ENCODE assay signal across 25 mouse cellular contexts in the genomic region with DNA sequence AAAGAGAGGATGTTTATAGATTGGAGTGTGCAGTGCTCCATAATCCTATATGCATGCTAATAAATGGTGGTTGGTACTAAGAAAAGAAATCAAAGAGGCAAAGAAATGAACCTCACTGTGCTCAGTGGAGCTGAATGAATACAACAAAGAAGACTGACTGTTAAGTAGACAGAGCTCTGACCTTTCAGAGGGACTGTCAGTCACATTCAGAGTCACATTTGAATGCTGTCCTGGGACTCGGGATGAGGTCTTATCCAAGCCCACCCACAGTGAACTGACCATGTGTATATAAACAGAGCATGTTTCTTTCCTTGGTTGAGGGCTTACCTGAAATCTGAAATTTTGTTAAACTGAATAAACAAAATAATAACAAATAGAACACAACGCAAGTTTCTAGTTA.
DNase-seq lines count a peak whose midpoint lies in the region; ATAC-seq lines count a peak whose summit lies in the region.
"Had no signal": no experiment of that assay in that cellular context is flagged by ENCODE, and none has a peak within 500 bp of the region (broad histone marks: within the 10 kb centered on the region; RNA-seq: fewer than 3 reads in every experiment).

No protein-coding gene starts in this region.

- H3K9me3 ChIP-seq in hindbrain, embryonic 11.5 days (ENCODE audit: control insufficient read depth, low read length), result no peaks in the 10 kb centered on the region
- H3K9me3 ChIP-seq in hindbrain, embryonic 14.5 days (ENCODE audit: control insufficient read depth, low read length), result no peaks in the 10 kb centered on the region
- H3K9me3 ChIP-seq in hindbrain, embryonic 12.5 days (replicated peaks), result no peaks in the 10 kb centered on the region
- no peaks in the 10 kb centered on the region for H3K9me3 ChIP-seq in midbrain, embryonic 12.5 days
- H3K9me3 ChIP-seq: heart, embryonic 12.5 days; hindbrain, embryonic 15.5 days; limb, embryonic 10.5 days; liver, embryonic 15.5 days; lung, embryonic 15.5 days had no signal

- H3K4me2 ChIP-seq in hindbrain, embryonic 11.5 days (replicated peaks; ENCODE audit: low read depth, low read length), result no peak overlapping the region
- H3K4me2 ChIP-seq in hindbrain, embryonic 14.5 days (replicated peaks), result no peak overlapping the region
- H3K4me2 ChIP-seq in hindbrain, embryonic 12.5 days (replicated peaks), result no peak overlapping the region
- H3K4me2 ChIP-seq in midbrain, embryonic 12.5 days (replicated peaks), result no peak overlapping the region
- H3K4me2 ChIP-seq: heart, embryonic 12.5 days; hindbrain, embryonic 15.5 days; liver, embryonic 15.5 days; lung, embryonic 15.5 days had no signal

- no peaks in the 10 kb centered on the region for H3K36me3 ChIP-seq in hindbrain, embryonic 11.5 days (ENCODE audit: control insufficient read depth, insufficient read depth, low read length)
- H3K36me3 ChIP-seq in hindbrain, embryonic 14.5 days (replicated peaks; ENCODE audit: control insufficient read depth, insufficient read depth), result no peaks in the 10 kb centered on the region
- H3K36me3 ChIP-seq in hindbrain, embryonic 12.5 days, result no peaks in the 10 kb centered on the region
- H3K36me3 ChIP-seq in midbrain, embryonic 12.5 days, result no peaks in the 10 kb centered on the region
- H3K36me3 ChIP-seq: heart, embryonic 12.5 days; hindbrain, embryonic 15.5 days; limb, embryonic 10.5 days; liver, embryonic 15.5 days; lung, embryonic 15.5 days had no signal

- WGBS in hindbrain, embryonic 11.5 days, result 35% methylated on average over 2 of the region's 2 CpGs
- WGBS in hindbrain, embryonic 14.5 days, result 34% methylated on average over 2 of the region's 2 CpGs
- 41% methylated on average over 2 of the region's 2 CpGs for WGBS in hindbrain, embryonic 12.5 days
- WGBS in midbrain, embryonic 12.5 days, result 18% methylated on average over 2 of the region's 2 CpGs

- H3K4me1 ChIP-seq in hindbrain, embryonic 11.5 days (replicated peaks; ENCODE audit: control insufficient read depth, insufficient read depth, low read length), result no peaks in the 10 kb centered on the region
- no peaks in the 10 kb centered on the region for H3K4me1 ChIP-seq in hindbrain, embryonic 14.5 days (replicated peaks; ENCODE audit: control insufficient read depth, insufficient read depth, low read length)
- no peaks in the 10 kb centered on the region; the same call in 1 of the 2 replicates for H3K4me1 ChIP-seq in hindbrain, embryonic 12.5 days
- H3K4me1 ChIP-seq in midbrain, embryonic 12.5 days, result 0 out of 2 replicates have a peak, but pooled peaks cover 4% of the 10 kb centered on the region
- H3K4me1 ChIP-seq: heart, embryonic 12.5 days; hindbrain, embryonic 15.5 days; limb, embryonic 10.5 days; liver, embryonic 15.5 days; lung, embryonic 15.5 days had no signal

- peak; percentile 93 for ATAC-seq in hindbrain, embryonic 11.5 days (ENCODE audit: low FRiP score)
- ATAC-seq in hindbrain, embryonic 14.5 days (ENCODE audit: low FRiP score), result no peak
- peak; percentile 71; the same call in 1 of the 2 replicates for ATAC-seq in hindbrain, embryonic 12.5 days (ENCODE audit: low FRiP score)
- ATAC-seq in midbrain, embryonic 12.5 days (ENCODE audit: low FRiP score, low read depth), result peak; percentile 86
- ATAC-seq in megakaryocyte progenitor cell, adult 5-6 weeks (replicated peaks; ENCODE audit: poor library complexity), result no peak
- ATAC-seq: forebrain, embryonic 16.5 days; intestine, embryonic 16.5 days had no signal

- H3K27me3 ChIP-seq in hindbrain, embryonic 11.5 days (ENCODE audit: control insufficient read depth, insufficient read depth, low read length), result no peaks in the 10 kb centered on the region
- H3K27me3 ChIP-seq in hindbrain, embryonic 14.5 days (ENCODE audit: control insufficient read depth, insufficient read depth, low read length), result no peaks in the 10 kb centered on the region
- no peaks in the 10 kb centered on the region for H3K27me3 ChIP-seq in hindbrain, embryonic 12.5 days
- no peaks in the 10 kb centered on the region for H3K27me3 ChIP-seq in midbrain, embryonic 12.5 days
- H3K27me3 ChIP-seq: heart, embryonic 12.5 days; hindbrain, embryonic 15.5 days; liver, embryonic 15.5 days; lung, embryonic 15.5 days had no signal

- H3K4me3 ChIP-seq in hindbrain, embryonic 11.5 days (ENCODE audit: low read depth, low read length), result no peak overlapping the region
- H3K4me3 ChIP-seq in hindbrain, embryonic 14.5 days (replicated peaks; ENCODE audit: low read length), result no peak overlapping the region
- H3K4me3 ChIP-seq in hindbrain, embryonic 12.5 days, result no peak overlapping the region
- H3K4me3 ChIP-seq in midbrain, embryonic 12.5 days, result no peak overlapping the region
- H3K4me3 ChIP-seq: erythroblast, embryonic 14.5 days; heart, embryonic 12.5 days; hindbrain, embryonic 15.5 days; limb, embryonic 10.5 days; liver, embryonic 15.5 days; lung, embryonic 15.5 days had no signal

- H3K9ac ChIP-seq in hindbrain, embryonic 11.5 days (ENCODE audit: low read depth, low read length), result no peak overlapping the region
- no peak overlapping the region for H3K9ac ChIP-seq in hindbrain, embryonic 14.5 days
- H3K9ac ChIP-seq in hindbrain, embryonic 12.5 days, result no peak overlapping the region
- no peak overlapping the region for H3K9ac ChIP-seq in midbrain, embryonic 12.5 days (replicated peaks)
- H3K9ac ChIP-seq: heart, embryonic 12.5 days; hindbrain, embryonic 15.5 days; liver, embryonic 15.5 days; lung, embryonic 15.5 days had no signal

- H3K27ac ChIP-seq in hindbrain, embryonic 11.5 days (ENCODE audit: low read depth, low read length), result no peak overlapping the region
- H3K27ac ChIP-seq in hindbrain, embryonic 14.5 days, result no peak overlapping the region
- H3K27ac ChIP-seq in hindbrain, embryonic 12.5 days, result no peak overlapping the region
- H3K27ac ChIP-seq in midbrain, embryonic 12.5 days (replicated peaks), result no peak overlapping the region
- H3K27ac ChIP-seq: hindbrain, embryonic 15.5 days; limb, embryonic 10.5 days; liver, embryonic 15.5 days; lung, embryonic 15.5 days had no signal

- peak; percentile 29 for DNase-seq in hindbrain, embryonic 11.5 days (ENCODE audit: low spot score)
- DNase-seq in hindbrain, embryonic 14.5 days (ENCODE audit: low spot score), result no peak
- no peak for DNase-seq in adrenal gland, postnatal 10 days
- DNase-seq in gastrocnemius, postnatal 10 days, result no peak
- DNase-seq: adrenal gland, adult 2 months; cerebellum, adult 18-20 months; gastrocnemius, postnatal 25 days; heart, adult 18-20 months; heart, postnatal 10 days; kidney, adult 9 months; kidney, postnatal 14 days; liver; lung, postnatal 36 days; right cerebral cortex, postnatal 14 days had no signal

Comparison
In these comparisons a context has a peak if more than half of its experiments do, and no peak if none do; other contexts are left out.
1. ATAC-seq: peak in hindbrain, embryonic 11.5 days (single experiment), hindbrain, embryonic 12.5 days (single experiment) and midbrain, embryonic 12.5 days (single experiment); none in hindbrain, embryonic 14.5 days (single experiment) and megakaryocyte progenitor cell, adult 5-6 weeks (single experiment).